Mouse (Mus musculus): ENCODE measurements at regions not wholly inside any gene's neighbourhood (a gene's known extent, or its start where the extent isn't known, plus 50 kb on each side); places are given as distances from the start of the nearest gene placed in this dataset.

GRCm38 (mm10) chr15:42838839-42839238 lies 2704.7 kb downstream of the 9330182O14Rik start:
- TF ChIP-seq MYOG (IDR thresholded peaks at IDR 0.05; ENCODE audit: control insufficient read depth in 1 of 3, insufficient read depth in 1 of 3, insufficient read length in 2 of 3, low read depth in 2 of 3) (no peak), E2F4 (IDR thresholded peaks at IDR 0.05; ENCODE audit: insufficient read depth) (no peak), USF1 (IDR thresholded peaks at IDR 0.05; ENCODE audit: low read depth) (no peak), POLR2A (IDR thresholded peaks at IDR 0.05; ENCODE audit: insufficient read length, low read depth) (no peak)

All from myocyte (in vitro differentiated cells).